Mouse (Mus musculus) kidney, postnatal 14 days (tissue): ENCODE results near the gene Rassf6.
"Not testable (repeated sequence)": the region's sequence is repeated elsewhere in the genome, so short reads cannot be mapped to it uniquely, and the experiment has no call there.

Experiments
- DNase-seq: peaks from one replicate; pipeline ENCODE4 v3.0.0; 2022; ENCODE audit warnings: mixed read lengths

Rassf6 gene

DNA sequence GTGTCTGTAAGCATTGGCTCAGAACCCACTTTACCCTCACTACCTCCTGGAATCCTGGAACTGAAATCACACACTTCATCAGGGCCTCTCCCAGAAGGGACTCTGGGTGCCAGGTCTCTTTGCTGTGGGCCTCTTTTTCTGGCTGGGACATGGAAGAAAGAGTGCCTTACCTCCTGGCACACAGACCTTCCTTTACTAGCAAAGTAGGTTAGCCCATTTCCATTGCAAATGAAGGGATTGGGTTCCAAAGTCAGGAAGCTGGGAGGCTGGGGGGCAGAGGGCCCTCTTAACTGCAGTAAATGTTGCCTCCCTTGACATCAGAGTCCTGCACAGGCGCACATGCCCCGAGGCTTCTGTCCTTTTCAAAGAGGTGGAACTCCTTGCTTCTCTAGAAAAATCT lies 17.2 kb downstream of the Rassf6 start:
- DNase-seq = peak; percentile 39

DNA sequence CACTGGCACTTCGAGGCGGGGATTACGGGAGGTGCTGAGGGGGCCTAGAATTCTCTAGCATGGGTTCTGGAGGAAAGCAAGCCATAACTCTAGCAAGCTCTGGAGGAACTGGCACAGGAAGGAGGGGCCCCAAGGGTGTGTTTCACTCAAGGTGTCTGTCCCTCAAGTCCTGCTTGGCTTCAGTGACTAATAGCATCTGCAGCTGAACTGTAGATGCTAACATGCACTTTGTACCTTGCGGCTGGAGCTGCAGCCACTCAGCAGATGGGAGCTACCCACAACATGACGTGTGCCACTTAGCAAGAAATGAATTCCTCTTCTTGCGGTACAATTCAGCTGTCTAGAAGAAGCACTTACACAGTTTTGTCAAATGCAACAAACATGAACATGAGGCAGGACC lies 18.7 kb downstream of the Rassf6 start:
- DNase-seq = no peak

DNA sequence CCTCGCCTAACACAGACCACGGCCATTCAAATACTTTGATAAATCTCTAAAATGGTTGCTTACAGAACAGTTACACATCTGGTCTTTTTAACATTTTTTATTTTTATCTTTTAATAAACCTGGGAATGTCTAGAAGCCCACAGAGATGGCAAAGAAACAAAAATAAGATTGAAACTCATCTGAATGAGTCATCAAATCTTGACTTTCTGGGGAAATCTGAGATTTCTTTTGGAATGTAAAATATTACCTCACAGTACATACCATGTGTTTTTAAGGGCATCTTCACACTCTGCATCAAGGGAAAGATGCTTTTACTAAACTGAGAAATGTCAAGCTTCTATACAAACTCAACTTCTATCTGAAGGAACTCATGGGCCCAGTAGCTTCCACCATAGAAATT lies 19.1 kb downstream of the Rassf6 start:
- DNase-seq = no peak

DNA sequence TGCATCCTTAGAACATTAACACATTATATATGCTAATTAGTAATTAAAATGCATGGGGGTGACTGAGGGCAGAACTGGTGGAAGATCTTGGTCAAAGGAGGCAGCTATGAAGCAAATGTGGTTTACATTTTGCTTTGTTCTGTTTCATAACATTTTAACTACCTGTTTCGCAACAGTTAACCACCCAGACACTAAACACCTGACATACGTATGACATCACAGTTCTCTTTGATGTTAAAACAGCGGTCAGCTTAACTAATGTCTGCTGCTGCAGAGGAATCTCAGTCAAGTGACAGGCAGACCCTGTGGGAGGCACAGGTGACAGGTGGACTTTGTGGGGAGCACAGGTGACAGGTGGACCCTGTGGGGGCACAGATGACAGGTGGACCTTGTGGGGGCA lies 22.6 kb downstream of the Rassf6 start:
- DNase-seq = no peak

DNA sequence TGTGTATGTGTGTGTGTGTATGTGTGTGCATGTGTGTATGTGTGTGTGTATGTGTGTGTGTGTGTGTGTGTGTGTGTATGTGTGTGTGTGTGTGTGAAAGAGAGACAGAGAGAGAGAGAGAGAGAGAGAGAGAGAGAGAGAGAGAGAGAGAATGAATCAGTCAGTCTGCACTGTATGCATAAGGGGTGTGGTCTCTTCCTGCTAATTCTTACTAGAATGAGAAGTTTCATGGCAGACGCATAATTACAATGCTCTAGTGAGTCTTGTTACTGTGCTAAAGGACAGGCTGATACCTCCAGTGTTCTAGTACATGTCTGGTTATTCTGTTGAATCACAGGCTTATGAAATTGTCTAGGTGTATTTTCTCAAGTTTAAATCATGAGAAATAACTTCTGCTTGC lies 27.7 kb downstream of the Rassf6 start:
- not testable (repeated sequence) for DNase-seq

DNA sequence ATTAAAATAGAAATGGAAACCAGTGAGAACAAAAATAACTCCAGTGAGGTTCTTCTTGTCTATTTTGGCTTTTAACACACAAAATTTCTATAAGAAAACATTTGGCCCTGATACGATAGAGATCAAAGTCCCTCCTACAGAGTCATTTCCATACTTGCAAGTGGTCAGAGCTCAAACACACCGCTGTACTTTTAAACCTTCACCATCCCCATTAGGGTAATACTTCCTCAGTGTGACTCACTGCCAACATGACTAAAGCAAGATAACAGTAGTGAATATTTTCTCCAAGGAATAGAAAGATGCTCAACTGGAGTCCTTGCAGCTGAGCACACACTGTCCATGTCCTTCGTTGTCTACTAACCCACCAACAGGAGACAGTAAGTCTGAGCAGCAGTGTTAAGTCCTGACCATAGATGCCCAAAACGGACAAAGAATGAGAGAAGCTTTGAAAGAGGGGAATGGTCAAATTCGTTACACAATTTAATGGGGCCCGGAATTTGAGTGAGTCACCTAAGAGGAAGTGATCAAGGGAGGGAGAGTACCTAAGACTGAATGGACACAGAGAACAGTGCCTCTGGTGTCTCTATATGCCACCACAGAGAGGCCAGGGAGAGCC lies 28.4 kb downstream of the Rassf6 start:
- no peak for DNase-seq

DNA sequence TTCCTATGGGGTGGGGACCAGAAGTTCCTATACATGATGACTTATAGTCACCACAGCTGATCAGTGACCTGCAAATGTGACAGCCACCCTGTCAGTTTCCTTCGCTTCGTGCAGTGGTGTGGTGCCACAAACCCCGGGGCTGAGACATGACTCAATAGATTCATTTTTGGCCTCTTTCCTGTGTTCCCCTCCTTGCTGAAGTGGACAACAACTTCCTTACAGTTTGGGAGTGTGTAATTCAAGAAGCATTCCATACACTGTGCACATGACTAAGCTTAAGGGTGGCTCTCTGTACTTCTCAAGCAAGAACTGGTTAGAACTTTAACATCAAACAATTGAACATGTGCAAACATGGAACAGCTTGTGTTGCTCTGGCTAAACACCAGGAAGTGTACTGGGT lies 29.1 kb downstream of the Rassf6 start:
- DNase-seq = no peak

DNA sequence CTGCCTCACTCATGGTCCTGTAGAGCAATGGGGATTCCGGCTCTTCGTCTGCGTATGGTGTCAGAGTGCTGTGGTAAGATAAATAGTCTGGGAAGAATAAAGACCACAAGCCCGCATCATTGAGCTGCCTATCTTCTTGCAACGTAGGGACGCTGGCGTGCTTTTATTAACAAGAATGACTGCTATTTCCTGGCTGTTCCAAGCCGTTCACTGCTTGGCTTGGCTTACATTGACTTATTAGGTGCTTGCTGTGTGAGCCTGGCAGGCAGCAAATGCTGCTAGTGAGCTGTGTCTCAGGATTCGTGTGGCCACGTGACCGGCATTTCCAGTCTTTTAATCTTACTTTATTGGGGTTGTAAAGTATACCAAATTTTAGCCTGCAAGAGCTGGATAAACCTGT lies 31.6 kb downstream of the Rassf6 start:
- peak; percentile 42 for DNase-seq

DNA sequence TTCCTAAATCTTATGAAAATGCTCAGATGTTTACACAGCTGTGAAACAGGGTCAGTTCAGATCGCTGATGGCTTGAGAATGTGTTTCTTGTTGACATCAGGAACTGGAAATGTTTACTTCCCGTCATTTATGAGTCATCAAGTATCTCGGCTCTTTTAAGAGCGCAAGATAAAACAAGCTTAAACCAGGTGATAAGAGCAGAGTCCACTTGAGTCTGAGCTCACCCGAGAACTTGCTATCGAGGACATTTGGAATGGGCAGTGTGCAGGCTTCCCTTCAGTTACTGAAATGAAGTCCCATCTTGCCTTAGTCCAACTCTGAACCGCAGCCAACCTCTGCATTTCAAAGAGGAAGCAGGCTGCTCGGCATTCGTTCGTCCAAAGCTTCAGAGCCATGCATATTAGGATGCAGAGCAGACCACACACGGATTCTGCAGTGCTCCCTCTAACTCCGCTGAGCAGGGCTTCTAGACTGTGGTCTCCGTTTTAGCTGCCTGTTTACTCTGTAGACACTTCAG lies 37.0 kb downstream of the Rassf6 start:
- peak; percentile 33 for DNase-seq

DNA sequence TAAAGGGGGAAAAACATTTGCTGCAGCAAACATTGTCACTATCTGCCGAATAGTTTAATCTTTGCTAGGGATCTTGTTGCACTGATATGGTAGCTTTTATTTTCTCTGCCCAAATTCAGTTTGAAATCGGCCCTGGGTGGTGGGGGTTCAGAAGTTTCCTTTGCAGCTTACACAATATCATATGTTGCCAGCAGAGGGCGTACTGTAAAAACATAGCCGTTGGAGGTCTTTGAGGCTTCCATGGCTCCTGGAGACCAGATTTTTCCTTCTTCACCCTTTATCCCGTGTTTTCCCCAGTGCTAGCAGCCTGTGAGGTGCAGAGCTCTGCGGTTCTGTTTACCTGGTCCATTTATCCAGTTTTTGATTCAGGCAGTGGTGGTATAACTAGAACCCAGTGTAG lies 39.0 kb downstream of the Rassf6 start:
- peak; percentile 62 for DNase-seq

DNA sequence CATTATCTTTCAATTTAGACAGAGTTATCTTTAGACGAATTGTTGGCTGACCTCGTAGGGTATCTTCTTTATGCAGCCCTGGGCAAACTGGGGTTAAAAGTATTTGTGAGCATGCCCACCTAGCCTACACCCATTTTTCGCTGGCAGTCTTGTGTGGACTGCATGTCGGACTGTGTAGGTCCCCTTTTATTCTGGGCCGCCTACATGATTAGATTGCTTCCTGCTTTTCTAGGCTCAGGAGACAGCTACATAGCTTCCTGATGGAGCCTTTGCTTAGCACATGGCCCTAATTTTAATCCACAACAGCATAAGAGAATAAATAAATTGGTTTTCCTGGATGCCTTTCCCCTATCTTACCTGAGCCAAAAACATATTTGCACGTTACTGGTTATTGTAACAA lies 44.3 kb downstream of the Rassf6 start:
- DNase-seq = no peak

DNA sequence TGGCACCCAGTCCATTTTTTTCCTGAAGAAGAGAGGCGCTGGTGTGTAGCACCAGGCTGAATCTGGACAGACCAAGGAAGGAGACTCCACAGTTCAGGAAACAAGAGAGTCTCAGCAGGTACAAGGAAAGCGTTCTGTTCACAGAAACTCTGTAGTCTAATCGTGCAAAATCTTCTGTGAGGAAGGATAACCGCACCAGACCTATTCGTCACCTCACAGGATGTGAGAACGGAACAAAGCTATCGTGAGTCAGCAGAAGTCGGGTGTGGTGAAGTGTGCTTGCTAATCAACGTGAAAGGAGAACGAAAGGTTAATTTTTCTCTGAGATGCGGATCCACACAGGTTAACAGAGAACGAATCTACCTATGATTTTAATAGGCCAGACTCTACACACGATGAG lies 45.5 kb downstream of the Rassf6 start:
- no peak for DNase-seq

DNA sequence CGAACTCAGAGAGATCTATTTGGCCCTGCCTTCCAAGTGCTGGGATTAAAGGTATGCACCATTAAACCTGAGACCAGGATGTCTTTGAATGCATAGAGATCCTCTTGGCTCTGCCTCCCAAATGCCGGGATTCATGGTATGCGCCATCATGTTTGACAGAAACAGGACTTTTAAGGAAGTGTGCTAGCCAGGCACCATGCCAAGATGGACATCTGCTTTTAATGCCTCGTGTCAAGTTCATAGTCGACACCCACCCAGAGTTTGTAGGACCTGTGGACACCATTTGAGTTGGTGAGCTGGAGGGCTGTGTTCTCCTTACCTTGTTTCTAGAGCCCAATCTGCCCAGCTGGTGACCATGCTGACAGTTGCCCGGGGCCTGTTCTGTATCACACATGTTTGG lies 48.5 kb downstream of the Rassf6 start:
- no peak for DNase-seq

DNA sequence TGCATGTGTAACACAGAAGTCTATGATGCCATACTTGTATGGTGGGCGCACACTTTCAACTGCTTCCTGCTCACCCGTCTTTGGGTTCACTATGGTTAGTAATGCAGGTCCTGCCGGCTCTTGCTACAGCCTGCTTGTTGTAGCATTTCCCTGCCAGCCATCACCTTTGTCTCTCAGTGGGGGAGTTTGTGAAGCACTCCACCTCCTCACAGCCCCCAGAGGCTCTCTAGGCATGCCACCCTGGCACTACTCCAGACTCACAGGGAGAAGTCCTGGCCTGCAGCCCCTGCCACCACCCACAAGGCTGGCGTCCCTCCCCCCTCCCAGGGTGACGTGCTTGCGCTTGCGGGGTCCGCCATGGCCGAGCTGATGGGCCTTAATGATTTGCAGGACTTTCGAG lies 49.8 kb downstream of the Rassf6 start:
- DNase-seq = peak; percentile 26

DNA sequence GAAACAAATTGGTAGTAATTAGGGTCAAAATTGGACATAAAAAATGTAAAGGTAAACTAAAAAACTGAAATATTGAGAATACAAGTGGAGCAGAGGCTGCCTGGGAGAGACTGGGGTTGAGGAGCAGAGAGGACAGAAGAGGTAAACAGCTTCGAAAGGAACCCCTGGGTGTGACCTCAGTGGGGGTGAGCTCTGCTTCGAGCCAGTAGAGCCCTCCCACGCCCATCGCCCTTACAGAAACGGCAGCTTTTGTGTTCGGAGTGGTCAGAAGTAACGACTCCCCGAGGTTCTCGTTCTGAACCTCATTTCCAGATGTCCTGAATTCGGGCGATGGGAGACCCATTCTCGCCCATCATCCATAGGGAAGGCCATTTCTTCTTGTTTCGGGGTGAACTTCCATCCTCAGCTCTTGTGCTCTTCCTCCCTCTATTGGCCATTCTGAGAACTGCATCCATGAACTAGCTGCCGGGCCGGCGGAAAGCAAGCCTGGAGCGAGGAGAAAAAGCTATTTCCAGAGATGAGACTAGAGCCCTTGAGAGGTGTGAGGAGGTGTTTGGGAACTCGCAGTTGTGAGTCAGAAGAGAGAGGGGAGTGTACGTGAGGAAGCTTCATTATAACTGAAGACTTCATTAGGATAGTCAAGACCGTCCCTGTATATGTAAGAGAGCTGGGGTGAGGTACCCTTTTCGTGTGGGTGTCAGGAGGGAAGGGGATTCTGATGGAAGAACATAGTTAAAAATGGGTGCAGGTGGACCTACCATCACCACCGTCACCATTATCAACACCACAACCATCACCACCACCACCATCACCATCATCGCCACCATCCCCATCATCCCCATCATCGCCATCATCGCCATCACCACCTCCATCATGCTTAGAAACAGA lies 51.5 kb downstream of the Rassf6 start:
- peak; percentile 81 for DNase-seq

DNA sequence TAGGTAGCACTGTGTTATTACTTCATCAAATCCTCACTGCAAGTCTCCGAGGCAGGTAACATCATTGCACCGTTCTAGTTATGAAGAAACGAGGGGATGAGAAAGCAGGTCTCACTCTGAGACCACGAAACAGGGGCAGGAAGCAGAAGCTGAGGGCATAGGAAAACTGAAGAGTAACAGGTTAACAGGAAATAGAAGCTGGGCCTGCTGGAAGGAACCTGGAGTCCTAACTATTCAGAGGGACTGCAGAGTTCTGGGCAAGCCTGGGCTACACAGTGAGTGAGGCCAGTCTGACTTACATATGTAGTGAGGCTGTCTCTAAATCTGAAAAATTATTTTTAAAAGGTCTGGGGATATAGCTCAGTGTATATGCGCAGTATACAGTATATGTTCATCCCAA lies 52.4 kb downstream of the Rassf6 start:
- no peak for DNase-seq

DNA sequence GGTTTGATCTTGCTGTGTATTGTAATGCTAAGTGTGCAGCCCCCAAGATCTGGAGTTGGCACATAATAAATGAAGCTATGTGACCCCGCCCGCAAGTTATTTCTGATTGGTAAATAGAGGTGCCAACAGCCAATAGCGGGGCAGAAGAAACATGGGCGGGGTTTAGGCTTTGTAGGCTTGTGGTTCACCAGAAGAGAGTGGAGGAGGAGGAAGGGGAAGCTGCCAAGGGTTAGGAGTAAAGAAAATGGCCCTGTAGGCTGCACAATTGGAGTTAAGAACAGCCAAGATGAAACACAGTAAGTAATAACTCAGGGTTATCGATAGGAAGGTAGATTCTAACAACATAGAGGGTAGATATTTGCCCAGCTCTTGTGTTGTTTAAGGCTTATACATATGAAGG lies 53.9 kb downstream of the Rassf6 start:
- no peak for DNase-seq

DNA sequence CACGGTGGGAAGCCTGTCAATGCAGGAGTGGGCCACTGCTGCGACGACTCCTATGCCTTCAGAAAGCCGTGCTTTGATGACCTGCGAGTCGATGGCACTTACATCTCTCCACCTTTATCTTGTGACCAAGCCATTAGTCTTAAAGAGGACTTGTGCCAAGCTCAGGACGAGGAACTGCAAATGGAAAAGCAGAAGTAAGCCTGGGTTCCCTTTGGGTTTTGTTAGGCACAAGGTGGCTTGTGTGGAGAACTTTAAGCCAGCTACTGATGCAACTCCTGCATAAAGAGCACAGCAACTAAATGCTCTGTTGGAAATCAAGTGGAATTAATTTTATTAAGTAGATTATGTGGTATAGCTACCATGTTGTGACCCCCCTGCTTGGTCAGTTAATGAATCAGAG lies 55.7 kb downstream of the Rassf6 start:
- no peak for DNase-seq

DNA sequence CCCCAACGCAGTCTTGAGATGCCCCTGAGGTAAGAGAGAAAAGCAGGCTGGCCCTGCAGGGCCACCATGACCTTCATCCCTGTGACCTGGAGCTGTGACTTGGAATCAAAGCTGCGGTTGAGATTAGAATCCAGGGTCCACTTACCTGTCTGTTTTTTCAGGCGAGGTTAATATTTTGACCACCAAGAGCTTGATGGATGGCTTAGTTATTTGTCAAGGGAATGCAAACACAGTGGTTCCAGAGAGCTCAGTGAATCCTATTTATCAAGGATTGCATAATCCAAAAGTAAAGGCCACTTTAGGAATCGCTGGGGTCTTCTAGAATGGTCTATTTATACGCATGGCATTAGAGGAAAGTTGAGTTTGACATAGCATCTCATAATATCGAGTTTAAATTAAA lies 58.3 kb downstream of the Rassf6 start:
- no peak for DNase-seq

DNA sequence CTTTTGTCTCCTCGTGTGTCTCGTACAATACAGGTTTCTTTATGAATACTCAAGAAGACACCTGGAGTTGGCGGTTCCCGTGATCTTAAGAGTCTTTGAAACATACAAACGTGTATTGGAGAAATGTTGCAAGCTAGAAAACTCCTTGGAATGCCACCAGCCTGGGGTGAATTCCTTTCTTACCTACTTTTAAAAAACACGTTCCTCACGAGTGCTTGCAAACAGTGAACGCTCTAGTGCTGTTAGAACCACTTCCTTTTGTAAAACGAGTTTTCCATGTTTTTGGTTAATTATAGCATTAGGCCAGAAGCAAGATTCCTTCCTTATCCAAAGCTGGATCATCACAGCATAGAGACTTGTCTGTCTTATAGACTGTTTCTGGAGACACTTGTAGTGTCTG lies 60.9 kb downstream of the Rassf6 start:
- no peak for DNase-seq

DNA sequence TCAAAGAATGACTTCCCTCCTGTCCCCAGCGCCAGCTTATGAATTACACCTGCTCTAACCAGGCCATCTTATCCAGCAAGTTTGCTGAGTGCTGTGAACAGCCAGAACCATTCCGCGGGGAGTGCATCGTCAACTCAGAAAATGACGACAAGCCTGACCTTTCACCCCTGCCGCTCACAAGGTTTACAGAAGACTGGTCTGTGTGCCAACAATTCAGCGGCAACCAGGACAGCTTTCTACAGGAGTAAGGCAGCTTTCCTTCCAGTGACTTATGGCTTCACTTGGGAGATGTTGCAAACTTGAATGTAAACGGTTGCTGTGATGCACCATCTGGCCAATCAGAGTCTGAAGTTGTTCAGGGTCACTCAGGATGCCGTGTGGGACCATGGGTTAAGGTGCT lies 62.7 kb downstream of the Rassf6 start:
- DNase-seq = no peak

DNA sequence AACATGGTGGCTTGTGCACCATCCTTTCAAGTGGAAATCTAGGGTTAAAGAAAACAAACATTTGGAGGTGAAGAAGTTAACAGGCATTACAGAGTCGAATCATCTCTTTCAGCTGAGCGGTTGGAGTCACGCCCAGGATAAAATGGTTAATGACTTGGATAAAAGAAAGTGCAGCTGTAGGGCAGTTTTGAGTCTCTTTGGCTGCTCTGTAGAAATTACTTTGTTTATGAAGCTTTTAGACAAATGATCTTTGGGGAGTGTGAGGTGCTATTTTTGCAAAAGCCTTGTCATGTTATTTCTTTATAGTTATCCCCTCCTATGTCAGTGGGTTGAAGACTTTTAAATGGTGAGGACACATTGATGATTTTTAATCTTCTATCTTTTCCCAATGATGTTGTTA lies 69.2 kb downstream of the Rassf6 start:
- DNase-seq = no peak

DNA sequence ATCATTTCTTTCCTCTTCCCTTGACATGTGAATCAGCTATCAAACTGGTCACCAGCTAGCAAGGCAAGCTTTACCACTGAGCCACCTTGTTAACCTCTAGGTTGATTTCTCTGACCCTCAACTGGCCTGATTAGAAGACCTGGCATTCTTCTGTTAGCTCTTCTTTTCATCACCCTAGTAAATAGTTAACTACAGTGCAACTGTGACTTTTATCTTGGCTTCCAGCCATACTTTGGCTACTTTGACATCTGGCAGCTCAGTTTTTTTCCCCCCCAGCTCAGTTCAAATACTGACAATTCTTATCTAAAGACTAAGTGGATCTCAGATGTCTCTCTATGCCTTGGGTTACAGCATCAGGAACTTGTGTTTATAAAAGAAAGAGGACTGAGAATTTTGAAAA lies 72.1 kb downstream of the Rassf6 start:
- peak; percentile 67 for DNase-seq

DNA sequence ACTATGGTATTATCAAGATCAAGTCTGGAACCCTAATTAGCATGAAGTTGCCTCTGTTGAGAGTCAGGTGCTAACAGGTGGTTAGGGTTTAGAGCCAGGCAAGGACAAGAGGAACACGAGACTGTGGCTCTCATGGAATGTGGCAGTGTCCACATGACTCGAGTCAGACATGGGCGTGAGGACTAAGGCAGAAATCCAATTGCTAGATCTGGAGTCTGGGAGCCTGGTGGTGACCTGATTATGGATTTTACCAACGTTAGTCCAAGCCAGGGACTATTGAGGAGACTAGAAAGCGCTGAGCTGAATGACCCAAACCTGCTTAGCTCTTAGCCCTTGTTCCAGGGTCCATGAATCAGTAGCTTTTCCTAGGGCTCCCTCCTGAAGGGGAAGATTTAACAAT lies 72.7 kb downstream of the Rassf6 start:
- DNase-seq = peak; percentile 28

DNA sequence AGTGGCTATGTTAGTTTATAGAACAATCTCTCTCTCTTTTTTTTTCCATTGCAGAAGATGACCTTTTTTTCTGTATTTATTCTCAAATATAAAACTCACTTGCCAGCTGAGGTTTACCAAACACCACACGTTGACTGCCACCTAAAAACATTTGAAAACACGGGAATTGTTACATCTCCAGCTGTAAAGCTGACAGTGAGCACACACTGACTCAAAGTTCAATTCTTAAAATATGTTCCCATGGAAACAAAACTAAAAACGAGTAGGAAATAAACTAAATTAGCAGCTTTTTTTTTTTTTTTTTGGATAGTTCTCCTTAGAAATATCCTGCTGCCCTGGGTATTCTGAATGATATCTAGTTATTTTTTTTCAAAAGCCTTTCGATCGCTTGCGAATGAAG lies 75.3 kb downstream of the Rassf6 start:
- DNase-seq = no peak
